Mouse (Mus musculus) layer of hippocampus, postnatal 25 days (tissue): ENCODE data around the gene Ubac1. TPM values are rescaled to one million over a fixed set of nuclear protein-coding genes. Genes with fewer than 3 reads are reported as not detected.
A peak's percentile ranks its signal among the peaks of the same experiment; 100 is the strongest.

Experiments
- DNase-seq, 2 experiments: peaks; one replicate each; pipeline ENCODE4 v3.0.0; 2022; ENCODE audit warnings: mixed read lengths in 2 of 2, low spot score in 1 of 2; ENCODE audit errors: extremely low spot score in 1 of 2
- total RNA-seq, 2 experiments: library from RNA; stranded (reverse); gene quantifications; 2 replicates each; pipeline ENCODE4 v1.2.3; 2021

Ubac1 gene
- total RNA-seq, 2 experiments from 2014 or later: 58.1 to 68.6 TPM

GRCm38 (mm10) chr2:25977587-25978239, 43.8 kb downstream of the Ubac1 start:
- no peak for DNase-seq

GRCm38 (mm10) chr2:25975141-25975770, 46.3 kb downstream of the Ubac1 start:
- no peak for DNase-seq

GRCm38 (mm10) chr2:25970426-25970825, 51.1 kb downstream of the Ubac1 start:
- peak in 1 of 2 experiments; percentile 24 for DNase-seq

- no peak for DNase-seq
These were observed 52.2 kb downstream of the Ubac1 start for GRCm38 (mm10) chr2:25969319-25969718.

- DNase-seq: no peak
These were observed 72.3 kb downstream of the Ubac1 start for GRCm38 (mm10) chr2:25949291-25949690.

Other genes with a start within 250 kb of the Ubac1 start
- not detected for gene Lcn11, start 244.7 kb downstream of the Ubac1 start, total RNA-seq
- gene Gm13539, start 239.5 kb downstream of the Ubac1 start, total RNA-seq: not detected
- gene Glt6d1, start 205.9 kb downstream of the Ubac1 start, total RNA-seq: not detected
- not detected for gene Lcn9, start 198.6 kb downstream of the Ubac1 start, total RNA-seq
- not detected for gene Sohlh1, start 174.5 kb downstream of the Ubac1 start, total RNA-seq
- gene Kcnt1, start 158.0 kb downstream of the Ubac1 start, total RNA-seq: 10 to 100 TPM; 33.6 to 37.2 TPM
- gene Camsap1, start 38.5 kb downstream of the Ubac1 start, total RNA-seq: 100 to 1,000 TPM; 113 to 122 TPM
- gene Nacc2, start 101.5 kb upstream of the Ubac1 start, total RNA-seq: 10 to 100 TPM; 58.7 to 63.4 TPM
- gene Lhx3, start 186.5 kb upstream of the Ubac1 start, total RNA-seq: not detected
- gene Qsox2, start 215.8 kb upstream of the Ubac1 start, total RNA-seq: 10 to 100 TPM; 24.5 to 25.3 TPM